Mouse (Mus musculus): Measurements from ENCODE around the gene Tmem130.

Tmem130 gene

DNA sequence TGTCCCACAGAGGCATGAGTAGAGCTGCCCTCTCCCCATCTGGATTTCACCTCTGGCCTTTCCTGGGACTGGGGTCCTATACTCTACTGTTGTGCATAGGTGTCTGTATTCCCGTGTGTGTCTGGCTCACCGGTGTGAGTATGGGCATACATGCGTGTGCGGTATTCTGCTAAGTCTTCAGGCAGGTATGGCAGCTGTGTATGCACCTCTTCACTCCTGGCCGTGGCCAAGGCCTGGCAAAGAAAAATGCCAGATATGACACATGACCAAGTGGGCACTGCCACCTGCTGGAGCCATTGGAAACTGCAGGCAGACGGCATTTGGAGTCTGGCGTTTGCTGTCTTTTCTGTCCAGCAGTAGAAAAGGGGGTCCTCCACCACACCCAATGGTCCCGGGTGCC, 26.7 kb downstream of the Tmem130 start:
- no peak for DNase-seq (ENCODE audit: extremely low read depth, insufficient read length, low spot score)

DNA sequence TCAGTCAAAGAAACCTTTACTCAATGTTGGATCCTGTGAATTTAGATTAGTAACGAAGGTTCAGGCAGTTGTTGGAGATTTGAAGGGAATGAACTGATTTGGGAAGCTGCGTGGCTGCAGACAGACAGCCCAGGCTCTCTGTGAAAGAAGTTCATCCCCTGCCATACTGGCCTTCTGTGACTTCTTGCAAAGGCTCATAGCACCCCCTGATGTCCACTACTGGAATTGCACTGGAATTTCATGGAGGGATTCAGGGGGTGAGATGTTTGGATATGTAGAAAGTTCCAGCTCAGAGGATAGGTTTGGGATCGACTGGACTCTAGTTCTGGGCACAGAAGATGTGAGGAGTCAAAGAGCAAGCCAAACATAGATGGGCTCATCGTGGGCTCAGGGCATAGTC, 27.7 kb downstream of the Tmem130 start:
- no peak for DNase-seq (ENCODE audit: extremely low read depth, insufficient read length, low spot score)

DNA sequence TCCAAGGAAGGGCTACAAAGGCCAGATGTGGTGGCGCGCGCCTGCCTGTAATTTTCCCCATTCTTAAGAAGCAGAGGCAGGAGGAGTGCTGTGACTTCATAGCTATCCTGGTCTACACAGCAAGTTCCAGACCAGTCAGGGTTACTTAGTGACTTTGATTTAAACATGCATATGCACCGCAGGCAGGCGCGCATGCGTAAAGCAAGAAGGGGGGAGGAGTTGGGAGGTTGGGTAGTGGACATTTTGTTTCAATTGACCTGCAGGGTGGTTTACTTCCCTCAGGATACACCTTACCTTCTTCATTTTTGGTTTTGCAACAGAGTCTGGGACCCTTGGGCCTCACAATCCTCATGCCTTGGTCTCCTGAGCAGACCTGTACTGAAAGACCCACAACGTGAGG, 32.4 kb downstream of the Tmem130 start:
- no peak for DNase-seq (ENCODE audit: extremely low read depth, insufficient read length, low spot score)

DNA sequence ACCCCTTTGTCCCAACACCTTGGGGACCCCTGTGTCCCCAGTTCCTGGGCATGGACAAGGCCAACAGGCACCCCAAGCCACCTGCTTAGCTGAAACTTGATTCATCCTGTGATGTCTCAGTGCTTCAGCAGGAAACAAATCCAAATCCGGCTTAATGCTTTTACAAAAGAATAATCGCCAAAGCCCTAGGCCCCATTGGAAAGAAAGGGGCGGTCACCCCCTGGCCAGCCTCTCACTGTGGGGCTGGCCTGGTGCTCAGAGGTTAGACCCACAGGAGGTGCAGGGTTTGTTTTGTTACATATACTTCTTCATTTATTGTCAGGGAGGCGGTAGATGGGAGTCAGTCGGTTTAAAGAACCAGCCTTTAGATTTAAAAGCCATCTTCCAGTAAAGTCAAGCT, 33.4 kb downstream of the Tmem130 start:
- DNase-seq (ENCODE audit: extremely low read depth, insufficient read length, low spot score) = no peak

DNA sequence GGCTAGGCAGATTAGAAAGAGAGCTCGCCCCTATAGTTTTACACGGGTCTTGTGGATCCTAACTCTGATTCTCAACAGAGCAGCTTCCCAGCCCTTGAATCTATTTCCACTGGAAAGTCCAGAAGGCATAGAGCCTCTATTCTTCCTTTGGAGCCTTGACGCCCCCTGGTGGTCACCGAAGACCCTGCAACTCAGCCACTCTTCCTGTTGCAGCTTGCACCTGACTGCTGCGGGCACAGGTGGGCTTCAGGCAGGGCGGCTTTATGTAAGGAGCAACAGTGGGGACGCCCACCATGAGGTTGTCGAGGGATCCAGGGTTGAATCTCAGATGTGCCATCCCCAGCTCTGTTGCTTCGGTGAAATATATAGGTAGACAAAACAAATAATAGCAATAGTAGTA, 34.5 kb downstream of the Tmem130 start:
- no peak for DNase-seq (ENCODE audit: extremely low read depth, insufficient read length, low spot score)

DNA sequence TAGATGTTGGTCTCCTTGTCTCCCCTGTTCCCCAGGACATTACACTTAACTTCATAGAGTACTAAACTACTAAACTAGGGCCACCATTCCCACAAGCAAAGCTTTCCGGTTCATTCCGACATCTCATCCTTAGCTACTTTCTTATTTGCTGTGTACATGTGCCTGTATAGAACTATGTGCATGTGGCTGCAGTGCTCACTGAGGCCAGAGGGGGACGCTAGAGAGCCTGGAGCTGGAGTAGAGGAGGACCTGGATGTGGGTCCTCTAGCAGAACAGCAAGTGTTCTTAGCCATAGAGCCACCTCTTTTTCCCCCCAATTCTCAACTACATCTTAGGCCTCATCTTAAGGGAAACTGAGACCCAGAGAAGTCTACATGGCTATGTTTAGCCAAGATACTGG, 36.1 kb downstream of the Tmem130 start:
- no peak for DNase-seq (ENCODE audit: extremely low read depth, insufficient read length, low spot score)

DNA sequence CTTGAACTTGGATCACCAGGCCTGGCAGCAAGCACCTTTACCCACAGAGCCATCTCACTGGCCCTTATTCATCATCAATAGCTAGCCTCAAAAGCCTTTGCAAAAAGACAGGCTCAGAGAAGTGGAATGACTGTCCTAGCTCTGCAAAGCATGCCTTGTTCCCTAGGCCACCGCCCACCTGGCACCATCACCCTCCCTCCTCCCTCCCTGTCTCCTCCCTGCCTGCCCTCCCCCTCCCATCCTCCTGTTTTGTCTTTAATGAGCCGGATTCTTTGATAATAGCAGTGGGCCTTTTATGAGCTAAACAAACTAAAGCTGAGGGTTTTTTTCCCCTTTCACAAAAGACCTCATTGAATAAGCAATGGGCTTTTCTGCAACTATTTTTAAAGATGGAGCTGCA, 36.7 kb downstream of the Tmem130 start:
- DNase-seq (ENCODE audit: extremely low read depth, insufficient read length, low spot score) = no peak

DNA sequence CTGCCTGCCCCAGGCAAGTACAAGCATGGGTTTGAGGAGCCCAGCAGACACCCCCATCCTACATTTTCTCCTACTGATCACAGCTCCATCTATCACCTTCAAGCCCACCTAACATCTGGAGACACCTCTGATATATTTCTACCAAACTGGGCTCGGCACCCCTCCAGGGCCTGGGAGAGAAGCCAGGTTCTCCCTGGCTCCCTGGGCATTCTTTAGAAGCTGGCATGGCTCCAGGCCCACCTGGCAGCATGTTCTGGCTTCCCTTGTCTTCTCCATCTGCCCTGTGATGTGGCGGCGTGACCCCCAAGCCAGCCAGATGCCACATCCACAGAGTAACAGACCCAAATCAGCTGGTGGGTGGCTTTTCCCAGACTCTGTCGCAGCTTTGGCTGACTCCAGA, 41.3 kb downstream of the Tmem130 start:
- no peak for DNase-seq (ENCODE audit: extremely low read depth, insufficient read length, low spot score)

DNA sequence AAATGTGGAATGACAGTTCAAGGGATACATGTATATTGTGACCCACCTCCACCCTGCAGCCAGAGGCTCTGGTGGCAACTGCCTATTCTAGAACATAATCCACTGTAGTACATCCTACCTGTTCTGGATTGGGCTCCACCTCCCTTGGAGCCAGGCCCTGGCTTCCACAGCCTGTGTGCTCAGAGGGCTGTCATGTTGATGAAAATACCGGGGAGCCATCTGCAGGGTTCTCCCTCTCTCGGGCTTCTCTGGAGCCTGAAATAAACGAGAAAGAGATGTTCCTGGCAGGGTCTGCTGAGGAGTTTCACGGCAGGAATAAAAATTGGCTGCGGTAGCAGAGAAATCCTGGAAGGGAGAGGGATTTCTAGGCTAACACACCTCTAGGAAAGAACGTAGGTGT, 41.8 kb downstream of the Tmem130 start:
- DNase-seq (ENCODE audit: extremely low read depth, insufficient read length, low spot score) = no peak

DNA sequence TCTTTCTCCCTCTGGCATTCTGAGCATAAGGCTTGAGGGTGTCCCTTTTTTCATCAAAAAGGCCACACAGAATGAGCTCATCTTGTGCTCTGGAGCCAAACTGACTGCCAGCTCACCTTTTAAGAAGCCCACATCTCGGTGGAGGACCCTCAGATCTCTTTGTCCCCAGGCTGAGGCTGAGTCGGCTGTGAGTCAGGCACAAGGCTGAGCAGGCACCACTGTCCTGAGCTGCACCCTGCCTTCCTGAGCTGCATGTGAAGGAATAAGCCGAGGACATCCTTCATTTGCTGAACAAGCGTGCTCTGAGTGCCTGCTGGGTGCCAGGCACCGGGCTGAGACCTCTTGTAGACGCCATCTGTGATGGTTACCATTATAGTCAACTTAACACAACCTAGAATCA, 44.4 kb downstream of the Tmem130 start:
- DNase-seq (ENCODE audit: extremely low read depth, insufficient read length, low spot score) = no peak

DNA sequence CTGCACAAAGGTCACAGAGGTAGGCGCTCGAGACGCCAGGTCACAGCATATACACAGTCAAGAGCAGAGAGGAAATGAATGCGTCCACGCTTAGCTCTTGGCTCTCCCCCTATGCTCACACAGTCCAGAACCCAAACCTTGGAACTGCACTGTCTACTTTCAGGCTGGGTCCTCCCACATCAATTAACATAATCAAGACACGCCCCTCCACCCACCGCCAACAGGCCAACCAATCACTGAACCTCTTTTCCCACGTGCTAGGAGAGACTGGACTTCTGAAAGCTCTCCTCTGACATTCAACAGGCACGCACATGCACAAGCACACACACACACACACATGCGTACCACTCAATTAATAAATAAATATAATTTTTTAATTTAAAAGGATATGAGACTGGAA, 48.2 kb downstream of the Tmem130 start:
- no peak for DNase-seq (ENCODE audit: extremely low read depth, insufficient read length, low spot score)

DNA sequence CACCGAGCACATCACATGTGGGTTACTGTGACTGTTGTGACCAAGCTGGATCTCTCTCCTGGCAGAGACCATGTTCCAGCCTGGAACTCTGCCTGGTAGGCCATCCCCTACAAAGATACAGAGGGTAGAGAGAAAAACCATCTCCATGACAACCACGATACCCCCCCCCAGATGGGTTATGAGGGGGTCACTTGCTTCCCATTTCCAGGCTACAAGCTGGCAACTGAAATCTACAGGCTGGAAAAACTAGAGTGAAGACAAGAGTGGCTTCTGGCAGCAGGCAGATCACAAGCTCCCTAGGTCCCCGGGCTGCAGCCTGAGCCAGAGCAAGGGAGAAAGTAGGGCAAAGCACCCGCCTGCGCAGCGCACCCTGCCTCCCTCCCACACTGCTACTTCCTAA, 54.0 kb downstream of the Tmem130 start:
- DNase-seq (ENCODE audit: extremely low read depth, insufficient read length, low spot score) = no peak

DNA sequence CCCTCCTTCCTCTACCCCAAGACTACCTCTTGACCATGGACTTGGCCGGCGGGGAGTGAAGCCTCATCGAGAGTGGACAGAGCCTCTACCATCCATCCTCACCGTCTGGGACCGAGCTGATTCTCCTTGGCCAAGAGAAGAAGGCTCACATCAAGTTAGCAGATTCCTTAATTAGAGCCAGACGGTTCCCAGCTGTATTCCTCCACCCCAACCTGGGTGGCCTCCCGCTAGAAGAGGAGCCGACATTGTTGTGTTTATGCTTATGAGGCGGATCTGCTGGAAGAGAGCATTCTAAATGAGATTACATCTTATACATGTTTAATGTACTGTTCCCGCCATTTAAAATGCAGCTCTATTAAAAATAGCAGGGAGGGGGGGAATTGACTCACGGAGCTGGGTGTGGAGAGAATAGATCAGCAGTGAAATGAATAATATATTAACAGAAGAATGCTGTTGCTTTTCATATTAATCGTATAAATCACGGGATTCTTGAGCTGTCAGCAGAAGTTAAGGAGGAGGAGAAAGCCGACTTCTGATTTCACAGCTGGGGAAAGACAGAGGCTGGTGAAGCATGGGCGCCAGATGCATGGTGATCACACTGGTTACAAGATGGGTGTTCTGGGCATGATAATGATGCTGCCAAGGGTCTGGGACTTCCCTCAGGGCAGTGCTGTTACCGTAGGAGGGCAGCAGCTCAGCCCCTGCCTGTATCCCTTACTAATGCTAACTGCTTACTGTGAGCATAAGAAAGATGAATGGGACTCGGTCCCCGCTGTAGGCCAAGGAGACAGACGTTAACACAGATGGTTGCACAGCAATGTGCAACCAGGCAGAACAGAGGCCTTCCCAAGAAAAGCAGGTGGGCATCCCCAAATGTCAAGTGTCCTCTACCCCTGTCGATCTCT, 57.9 kb downstream of the Tmem130 start:
- DNase-seq (ENCODE audit: extremely low read depth, insufficient read length, low spot score) = no peak

DNA sequence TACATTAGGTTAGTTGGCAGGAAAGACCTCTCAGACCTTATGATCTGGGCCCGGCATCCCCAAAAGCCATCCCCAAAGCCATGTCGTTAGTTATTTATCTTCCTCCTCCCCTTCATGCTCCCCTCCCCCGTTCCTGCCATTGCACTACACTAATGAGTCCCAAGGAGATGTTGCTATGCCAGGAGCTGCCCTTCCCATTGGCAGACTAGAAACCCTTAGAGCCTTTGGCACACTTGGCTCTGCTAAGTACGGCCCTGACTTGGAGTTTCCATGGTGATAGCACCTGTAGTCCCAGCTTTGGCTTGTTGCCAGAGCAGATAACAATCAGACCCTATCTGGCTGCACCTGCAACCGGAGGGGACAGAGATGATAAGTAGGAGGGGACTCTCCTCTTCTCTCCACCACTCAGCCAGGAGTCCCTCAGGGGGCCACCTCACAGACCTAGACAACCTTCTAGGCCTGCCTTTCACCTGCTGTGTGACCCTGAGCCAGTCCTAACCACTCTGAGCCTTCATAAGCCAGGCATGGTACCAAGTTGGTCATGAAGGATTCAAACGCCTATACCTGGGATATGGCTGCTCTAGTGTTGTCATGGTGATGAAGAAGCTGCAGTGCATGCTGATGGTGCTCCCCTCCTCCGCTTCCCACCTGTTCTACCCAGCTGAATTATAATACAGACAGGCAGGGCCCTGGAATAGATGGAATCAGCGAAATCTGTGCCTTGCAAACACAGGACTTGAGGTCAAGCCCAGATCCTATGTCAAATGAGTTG, 66.1 kb downstream of the Tmem130 start:
- no peak for DNase-seq (ENCODE audit: extremely low read depth, insufficient read length, low spot score)

DNA sequence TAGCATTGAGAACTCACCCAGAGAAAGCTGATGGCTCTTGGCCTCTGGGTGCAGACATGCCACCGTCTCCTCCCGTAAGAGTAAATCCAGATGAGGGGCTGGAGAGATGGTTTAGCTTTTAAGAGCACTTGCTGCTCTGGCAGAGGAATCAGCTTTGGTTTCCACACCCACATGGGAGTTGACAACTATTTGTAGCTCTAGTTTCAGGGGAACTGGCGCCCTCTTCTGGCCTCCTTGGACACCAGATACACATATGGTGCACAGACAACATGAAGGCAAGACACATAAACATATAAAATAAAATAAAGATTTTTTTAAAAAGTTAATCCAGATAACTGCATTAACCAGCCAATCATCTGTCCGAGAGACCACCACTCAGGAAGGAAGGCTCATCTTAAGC, 67.5 kb downstream of the Tmem130 start:
- no peak for DNase-seq (ENCODE audit: extremely low read depth, insufficient read length, low spot score)

DNA sequence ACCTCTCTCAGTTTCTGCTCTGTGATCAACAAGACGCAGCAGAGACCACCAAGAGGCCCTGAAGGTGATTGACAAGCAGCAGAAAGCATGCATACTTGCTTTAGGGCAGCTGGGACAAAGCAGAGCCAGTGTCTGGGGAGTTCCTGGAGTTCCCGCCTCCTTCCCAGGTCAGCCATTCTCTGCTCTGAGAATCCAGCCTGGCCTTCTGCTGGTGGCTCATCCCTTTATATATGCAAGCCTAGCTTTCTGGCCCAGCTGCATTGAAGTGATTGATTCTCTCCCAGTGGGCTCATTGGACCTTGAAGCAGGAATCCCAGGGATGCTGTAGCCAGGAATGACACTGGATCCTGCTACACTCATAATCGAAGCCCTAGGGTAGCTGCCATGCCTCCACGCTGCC, 70.2 kb downstream of the Tmem130 start:
- no peak for DNase-seq (ENCODE audit: extremely low read depth, insufficient read length, low spot score)

DNA sequence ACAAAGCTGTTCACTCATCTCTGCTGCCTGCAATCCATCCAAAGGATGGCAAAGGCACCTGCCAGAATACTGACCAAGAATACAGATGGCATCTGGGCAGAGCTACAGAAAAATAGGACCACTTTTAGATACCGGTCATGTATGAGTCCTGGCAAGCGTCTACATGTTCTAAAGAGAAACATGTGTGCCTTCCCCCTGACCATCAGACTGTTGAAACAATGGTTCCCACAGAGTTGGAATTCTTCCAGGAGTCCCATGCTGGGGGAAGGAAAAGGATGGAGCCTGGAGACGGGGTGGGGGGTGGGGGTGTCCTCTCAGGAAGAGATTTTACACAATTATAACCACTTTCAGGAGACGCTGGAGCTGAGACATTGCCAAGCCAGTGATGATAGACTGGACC, 73.2 kb downstream of the Tmem130 start:
- DNase-seq (ENCODE audit: extremely low read depth, insufficient read length, low spot score) = no peak

Measured in 3134 (cell line).